Mouse (Mus musculus) megakaryocyte, embryonic 14.5 days (primary cell): ENCODE data around the gene Fbxo30.
"Not testable (repeated sequence)": the region's sequence is repeated elsewhere in the genome, so short reads cannot be mapped to it uniquely, and the experiment has no call there.

Experiments used
- FLI1 ChIP-seq: IDR thresholded peaks from 2 replicates; pipeline ENCODE4 v1.6.1; 2012; ENCODE audit warnings: low read length, inconsistent platforms, mixed read lengths
- GATA1 ChIP-seq: IDR thresholded peaks from 3 replicates; pipeline ENCODE4 v1.6.1; 2012; ENCODE audit warnings: mixed read lengths, low read length, inconsistent platforms, borderline replicate concordance

DNA sequence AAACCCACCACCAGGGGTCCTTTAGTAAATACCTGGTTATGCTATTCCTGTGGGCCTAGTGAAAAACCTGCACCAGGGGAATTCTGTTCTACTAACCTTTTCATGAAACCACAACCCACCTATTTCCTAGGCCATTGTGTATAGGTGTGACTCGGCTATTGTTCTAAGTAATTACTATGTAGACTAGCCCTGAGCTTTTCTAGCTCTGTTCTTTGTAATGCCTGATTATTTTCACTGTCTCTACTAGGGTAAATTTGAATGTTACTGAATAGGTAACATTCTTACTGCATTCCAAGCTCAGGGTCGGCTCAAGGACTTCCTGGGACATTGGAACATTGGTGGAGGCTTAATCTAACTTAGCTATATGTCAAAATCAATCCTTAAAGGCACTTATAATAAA, 18.8 kb upstream of the Fbxo30 start:
- not testable (repeated sequence) for TF ChIP-seq GATA1, FLI1
